Mouse (Mus musculus) brain, embryonic 14.5 days (tissue): Measurements from ENCODE around the gene Stat3.

Experiments
- CTCF ChIP-seq: fragments of 200-500 bp; IDR thresholded peaks from 2 replicates; pipeline ENCODE4 v1.5.1; 2012; ENCODE audit warnings: inconsistent platforms, mild to moderate bottlenecking, moderate library complexity, borderline replicate concordance; ENCODE audit not compliant: insufficient read depth, insufficient read length; ENCODE audit errors: extremely low read depth
- POLR2A ChIP-seq: fragments of 200-500 bp; IDR thresholded peaks from 2 replicates; pipeline ENCODE4 v1.6.1; 2012; ENCODE audit warnings: mild to moderate bottlenecking, inconsistent platforms, borderline replicate concordance; ENCODE audit not compliant: poor library complexity, insufficient read depth, insufficient read length, severe bottlenecking; ENCODE audit errors: extremely low read depth

GRCm38 (mm10) chr11:100969189-100969743, 29.9 kb upstream of the Stat3 start:
- no peak for TF ChIP-seq CTCF
- no peak for TF ChIP-seq POLR2A
